Comparison of ENCODE assay signal across 15 mouse cellular contexts in the genomic region with DNA sequence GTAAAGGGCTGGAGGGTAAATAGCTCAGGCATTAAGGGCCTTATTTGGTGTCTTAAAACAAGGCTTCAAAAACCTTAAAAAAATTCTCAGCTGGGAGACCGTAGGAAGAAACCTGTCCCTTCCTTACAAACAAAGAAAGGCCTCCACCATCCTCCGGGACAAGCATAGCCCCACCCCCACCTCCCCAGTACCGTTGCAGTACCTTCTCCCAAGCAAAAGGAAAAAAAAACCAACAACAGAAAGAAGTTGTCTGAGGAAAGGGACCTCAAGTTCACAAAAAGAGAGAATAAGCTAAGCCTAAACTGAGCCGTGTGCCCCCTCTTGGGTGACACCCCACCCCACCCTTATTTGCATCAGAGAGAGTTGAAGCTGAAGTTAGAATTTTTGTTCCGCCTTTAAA. TPM values are rescaled to one million over a fixed set of nuclear protein-coding genes. Genes with fewer than 3 reads are reported as not detected.
A peak's percentile ranks its signal among the peaks of the same experiment; 100 is the strongest.
DNase-seq lines count a peak whose midpoint lies in the region; ATAC-seq and TF ChIP-seq lines count a peak whose summit lies in the region.
"Had no signal": no experiment of that assay in that cellular context is flagged by ENCODE, and none has a peak within 500 bp of the region (broad histone marks: within the 10 kb centered on the region; RNA-seq: fewer than 3 reads in every experiment).

No protein-coding gene starts in this region.

- DNase-seq in forebrain, embryonic 10.5 days (ENCODE audit: extremely low spot score, low spot score), result no peak
- DNase-seq in forebrain, postnatal 0 days, result no peak
- no peak for DNase-seq in kidney, adult 8-10 months
- no peak for DNase-seq in thymus, adult 2 months
- no peak for DNase-seq in thymus, postnatal 4 days
- DNase-seq in stomach, postnatal 0 days (ENCODE audit: low spot score), result peak; percentile 17
- DNase-seq: cerebellum, adult 11-12 months; gastrocnemius, postnatal 25 days; lung, postnatal 10 days; retina, postnatal 1 day had no signal

- H3K27ac ChIP-seq in forebrain, embryonic 10.5 days, result peak overlapping the region; percentile 70
- no peak overlapping the region for H3K27ac ChIP-seq in forebrain, postnatal 0 days (ENCODE audit: low read depth, low read length)
- H3K27ac ChIP-seq in kidney, embryonic 14.5 days (ENCODE audit: low read depth, low read length), result peak overlapping the region; percentile 25; the same call in 1 of the 2 replicates
- peak overlapping the region; percentile 83 for H3K27ac ChIP-seq in thymus, adult 2 months (ENCODE audit: control insufficient read depth, insufficient read depth, low read length)
- peak overlapping the region; percentile 49; the same call in 1 of the 2 replicates for H3K27ac ChIP-seq in stomach, postnatal 0 days (replicated peaks)
- H3K27ac ChIP-seq in midbrain, embryonic 16.5 days (ENCODE audit: low read length), result no peak overlapping the region
- H3K27ac ChIP-seq: midbrain, embryonic 13.5 days; neural tube, embryonic 13.5 days had no signal

- peaks cover 26% of the 10 kb centered on the region for H3K27me3 ChIP-seq in forebrain, embryonic 10.5 days (ENCODE audit: poor library complexity, severe bottlenecking)
- H3K27me3 ChIP-seq in forebrain, postnatal 0 days (ENCODE audit: insufficient read depth, low read length), result no peaks in the 10 kb centered on the region
- H3K27me3 ChIP-seq in kidney, embryonic 14.5 days (ENCODE audit: control insufficient read depth, insufficient read depth, low read length), result no peaks in the 10 kb centered on the region
- H3K27me3 ChIP-seq in thymus, adult 2 months (ENCODE audit: control insufficient read depth, insufficient read depth, low read length), result no peaks in the 10 kb centered on the region
- no peaks in the 10 kb centered on the region for H3K27me3 ChIP-seq in stomach, postnatal 0 days (ENCODE audit: control insufficient read depth, insufficient read depth, low read length)
- H3K27me3 ChIP-seq in midbrain, embryonic 16.5 days (ENCODE audit: control insufficient read depth, insufficient read depth, low read depth, low read length), result peaks cover 16% of the 10 kb centered on the region

- H3K9me3 ChIP-seq in forebrain, embryonic 10.5 days, result no peaks in the 10 kb centered on the region
- no peaks in the 10 kb centered on the region for H3K9me3 ChIP-seq in forebrain, postnatal 0 days (ENCODE audit: low read length)
- H3K9me3 ChIP-seq in kidney, embryonic 14.5 days (ENCODE audit: control insufficient read depth, low read length), result no peaks in the 10 kb centered on the region
- H3K9me3 ChIP-seq in stomach, postnatal 0 days (ENCODE audit: control insufficient read depth, low read length), result no peaks in the 10 kb centered on the region
- H3K9me3 ChIP-seq in midbrain, embryonic 16.5 days (replicated peaks; ENCODE audit: control insufficient read depth, low read length, poor library complexity, severe bottlenecking), result no peaks in the 10 kb centered on the region
- H3K9me3 ChIP-seq: midbrain, embryonic 13.5 days; neural tube, embryonic 13.5 days had no signal

- H3K4me1 ChIP-seq in forebrain, embryonic 10.5 days, result peaks cover 77% of the 10 kb centered on the region
- H3K4me1 ChIP-seq in forebrain, postnatal 0 days (ENCODE audit: insufficient read depth), result no peaks in the 10 kb centered on the region
- H3K4me1 ChIP-seq in kidney, embryonic 14.5 days (ENCODE audit: control insufficient read depth, insufficient read depth, low read length), result peaks cover 41% of the 10 kb centered on the region
- H3K4me1 ChIP-seq in thymus, adult 2 months (replicated peaks; ENCODE audit: control insufficient read depth, insufficient read depth, low read length), result peaks cover 60% of the 10 kb centered on the region
- H3K4me1 ChIP-seq in stomach, postnatal 0 days (replicated peaks; ENCODE audit: control insufficient read depth, insufficient read depth), result no peaks in the 10 kb centered on the region
- peaks cover 8% of the 10 kb centered on the region for H3K4me1 ChIP-seq in midbrain, embryonic 16.5 days (ENCODE audit: control insufficient read depth, insufficient read depth, low read length)

- TF ChIP-seq EP300 in stomach, postnatal 0 days (optimal IDR thresholded peaks at IDR 0.05), result no peak

- H3K4me2 ChIP-seq in forebrain, postnatal 0 days (ENCODE audit: low read depth), result no peak overlapping the region
- no peak overlapping the region for H3K4me2 ChIP-seq in kidney, embryonic 14.5 days (replicated peaks; ENCODE audit: low read depth, low read length)
- peak overlapping the region; percentile 2; the same call in 1 of the 2 replicates for H3K4me2 ChIP-seq in stomach, postnatal 0 days (replicated peaks; ENCODE audit: low read depth)
- no peak overlapping the region for H3K4me2 ChIP-seq in midbrain, embryonic 16.5 days (ENCODE audit: low read length)
- H3K4me2 ChIP-seq: midbrain, embryonic 13.5 days; neural tube, embryonic 13.5 days had no signal

- no peak for TF ChIP-seq POLR2A in thymus, adult 2 months (IDR thresholded peaks at IDR 0.05; ENCODE audit: control insufficient read depth, extremely low read depth, insufficient read depth, low read length, poor library complexity)

- 31% methylated on average over 5 of the region's 5 CpGs for WGBS in forebrain, embryonic 10.5 days
- 33% methylated on average over 5 of the region's 5 CpGs for WGBS in forebrain, postnatal 0 days
- 41% methylated on average over 5 of the region's 5 CpGs for WGBS in kidney, embryonic 14.5 days
- WGBS in thymus, adult 2 months, result 71% methylated on average over 5 of the region's 5 CpGs
- 38% methylated on average over 5 of the region's 5 CpGs for WGBS in stomach, postnatal 0 days
- WGBS in midbrain, embryonic 16.5 days, result 32% methylated on average over 5 of the region's 5 CpGs

- no peak overlapping the region for H3K9ac ChIP-seq in forebrain, postnatal 0 days
- no peak overlapping the region for H3K9ac ChIP-seq in kidney, embryonic 14.5 days (ENCODE audit: low read depth, low read length)
- H3K9ac ChIP-seq in stomach, postnatal 0 days (ENCODE audit: low read length), result no peak overlapping the region
- H3K9ac ChIP-seq in midbrain, embryonic 16.5 days (ENCODE audit: low read depth, low read length), result no peak overlapping the region
- H3K9ac ChIP-seq: midbrain, embryonic 13.5 days; neural tube, embryonic 13.5 days had no signal

- H3K4me3 ChIP-seq in forebrain, embryonic 10.5 days, result peak overlapping the region; percentile 3; the same call in 1 of the 2 replicates
- H3K4me3 ChIP-seq in forebrain, postnatal 0 days (ENCODE audit: low read depth, low read length), result no peak overlapping the region
- H3K4me3 ChIP-seq in kidney, embryonic 14.5 days (ENCODE audit: low read length), result no peak overlapping the region
- H3K4me3 ChIP-seq in thymus, adult 2 months (ENCODE audit: control insufficient read depth, insufficient read depth, low read length), result no peak overlapping the region
- no peak overlapping the region for H3K4me3 ChIP-seq in stomach, postnatal 0 days (ENCODE audit: low read depth, low read length)
- H3K4me3 ChIP-seq in midbrain, embryonic 16.5 days (ENCODE audit: low read depth, low read length), result no peak overlapping the region
- H3K4me3 ChIP-seq: midbrain, embryonic 13.5 days; neural tube, embryonic 13.5 days had no signal

- no peak for TF ChIP-seq CTCF in forebrain, postnatal 0 days (IDR thresholded peaks at IDR 0.05; ENCODE audit: low read depth)
- TF ChIP-seq CTCF in thymus, adult 2 months (IDR thresholded peaks at IDR 0.05; ENCODE audit: borderline replicate concordance, control insufficient read depth, extremely low read depth, insufficient read depth, low read length, poor library complexity), result no peak
- no peak for TF ChIP-seq CTCF in stomach, postnatal 0 days (IDR thresholded peaks at IDR 0.05; ENCODE audit: low read depth)

- peaks cover 19% of the 10 kb centered on the region for H3K36me3 ChIP-seq in forebrain, embryonic 10.5 days (replicated peaks)
- H3K36me3 ChIP-seq in forebrain, postnatal 0 days (ENCODE audit: insufficient read depth), result no peaks in the 10 kb centered on the region
- no peaks in the 10 kb centered on the region for H3K36me3 ChIP-seq in kidney, embryonic 14.5 days (ENCODE audit: control insufficient read depth, insufficient read depth, low read length)
- peaks cover 17% of the 10 kb centered on the region; the same call in 1 of the 2 replicates for H3K36me3 ChIP-seq in thymus, adult 2 months (ENCODE audit: control insufficient read depth, insufficient read depth, low read length)
- H3K36me3 ChIP-seq in stomach, postnatal 0 days (ENCODE audit: control insufficient read depth, insufficient read depth, low read length), result no peaks in the 10 kb centered on the region
- H3K36me3 ChIP-seq in midbrain, embryonic 16.5 days (ENCODE audit: control insufficient read depth, insufficient read depth, low read length), result no peaks in the 10 kb centered on the region
- H3K36me3 ChIP-seq: midbrain, embryonic 13.5 days; neural tube, embryonic 13.5 days had no signal

- no peak for ATAC-seq in forebrain, postnatal 0 days
- no peak for ATAC-seq in kidney, embryonic 14.5 days (ENCODE audit: low FRiP score, low TSS enrichment)
- no peak for ATAC-seq in stomach, postnatal 0 days (ENCODE audit: low FRiP score, low TSS enrichment)
- ATAC-seq in midbrain, embryonic 16.5 days, result no peak
- ATAC-seq: inflammation-experienced regulatory T-cells, adult 6 months; midbrain, embryonic 13.5 days had no signal

RNA-seq across cellular contexts. Expression of gene Ezr, which starts 6.0 kb away (rescaled TPM):
- polyA plus RNA-seq in forebrain, embryonic 10.5 days (2016; fragmentation: Nextera tagmentation; extraction: Ambion mirVana), result 103 and 116 TPM in 2 replicates
- total RNA-seq in forebrain, postnatal 0 days (2014; rRNA removed), result 37.8 and 45.4 TPM in 2 replicates
- 51.6 and 60.2 TPM in 2 replicates for polyA plus RNA-seq in forebrain, postnatal 0 days (2015; fragmentation: Nextera tagmentation; extraction: Ambion mirVana)
- polyA plus RNA-seq in kidney, embryonic 14.5 days (2014; fragmentation: Nextera tagmentation; extraction: Ambion mirVana), result 96.7 and 158 TPM in 2 replicates
- polyA plus RNA-seq in thymus, adult 2 months (2012; rRNA removed), result 149 and 189 TPM in 2 replicates
- 289 and 299 TPM in 2 replicates for polyA plus RNA-seq in stomach, postnatal 0 days (2015; fragmentation: Nextera tagmentation; extraction: Ambion mirVana)
- 31.9 and 36.8 TPM in 2 replicates for polyA plus RNA-seq in midbrain, embryonic 16.5 days (2015; fragmentation: Nextera tagmentation; extraction: Ambion mirVana)

Comparison
In these comparisons a context has a peak if more than half of its experiments do, and no peak if none do; other contexts are left out.
1. H3K27ac ChIP-seq: peak in forebrain, embryonic 10.5 days (single experiment), kidney, embryonic 14.5 days (single experiment), thymus, adult 2 months (single experiment) and stomach, postnatal 0 days (single experiment); none in forebrain, postnatal 0 days (single experiment) and midbrain, embryonic 16.5 days (single experiment).